Mouse (Mus musculus) forelimb bud, embryonic 11.5 days (tissue): ENCODE measurements around the gene Hdac1.

Source experiments
- DNase-seq: peaks from one replicate; pipeline ENCODE4 v3.0.0-alpha.2; 2012; ENCODE audit warnings: low read depth, low spot score

Gene Hdac1

DNA sequence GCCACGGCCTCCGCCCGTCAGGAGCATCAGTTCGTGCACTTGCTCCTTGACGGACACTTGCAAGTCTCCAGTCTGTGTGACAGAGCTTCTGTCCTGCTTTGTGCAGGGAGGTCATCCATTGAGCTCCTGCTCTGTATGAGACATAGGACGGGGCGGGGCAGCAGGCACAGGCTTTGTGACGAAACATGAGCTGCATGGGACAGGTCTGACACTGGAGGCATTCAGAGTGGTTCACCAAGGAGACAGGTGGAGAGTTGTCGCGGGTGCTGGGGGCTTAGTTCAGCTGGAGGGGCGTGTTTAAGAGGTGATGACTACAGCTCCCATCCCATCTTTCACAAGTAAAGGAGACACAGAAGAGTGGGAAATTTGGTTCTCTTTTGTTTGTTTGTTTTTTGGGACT is 66.5 kb downstream of the Hdac1 start:
- no peak for DNase-seq
